Mouse (Mus musculus) embryonic fibroblast, embryonic 13.5 days (primary cell): ENCODE measurements at regions not wholly inside any gene's neighbourhood (a gene's known extent, or its start where the extent isn't known, plus 50 kb on each side); places are given as distances from the start of the nearest gene placed in this dataset.

Experiments used
- CTCF ChIP-seq: IDR thresholded peaks from 2 replicates; pipeline ENCODE4 v1.5.1; 2011; ENCODE audit warnings: mild to moderate bottlenecking, control low read depth, low read length, moderate library complexity, borderline replicate concordance; ENCODE audit not compliant: insufficient read depth
- POLR2A ChIP-seq: IDR thresholded peaks from 2 replicates; pipeline ENCODE4 v1.6.1; 2011; ENCODE audit warnings: low read depth, mild to moderate bottlenecking, control low read depth, low read length, moderate library complexity

DNA sequence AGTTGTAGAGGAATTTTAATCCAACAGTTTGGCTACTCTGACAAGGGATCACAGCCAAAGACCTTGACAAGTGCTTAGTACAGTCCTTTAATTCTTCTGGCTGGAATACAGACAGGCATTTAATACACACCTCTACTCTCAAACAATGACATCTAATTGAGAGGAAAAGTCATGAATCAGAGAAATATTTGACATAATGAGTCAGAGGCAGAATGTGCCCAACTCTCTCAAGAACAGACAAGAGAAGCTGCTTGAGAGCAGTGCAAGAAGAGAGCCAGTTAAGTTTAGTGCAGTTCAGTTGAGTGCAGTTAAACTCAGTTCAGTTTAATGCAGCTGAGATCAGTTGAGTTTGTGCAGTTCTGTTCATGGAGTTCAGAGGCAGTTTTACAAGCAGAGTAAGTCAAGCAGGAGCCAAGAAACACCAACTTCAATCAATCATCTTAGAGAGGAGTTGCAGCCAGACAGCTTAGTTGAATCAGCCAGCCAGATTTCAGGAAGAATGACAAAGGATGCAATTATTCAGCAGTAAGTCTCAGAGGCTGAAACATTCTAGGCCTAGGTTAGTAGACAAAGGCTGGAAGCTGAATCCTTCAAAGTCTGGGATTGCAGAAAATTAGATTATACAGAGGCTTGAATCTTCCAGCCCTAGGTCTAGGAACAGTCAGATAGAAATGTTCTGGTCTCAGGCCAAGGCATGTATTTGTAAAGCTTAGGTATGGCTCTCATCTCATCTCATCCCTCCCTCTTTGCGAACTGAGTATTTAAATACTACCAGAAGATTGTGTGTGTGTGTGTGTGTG is 87.3 kb downstream of the Manea start:
- TF ChIP-seq POLR2A (no peak), CTCF (no peak)
